Mouse (Mus musculus) skeletal muscle tissue, postnatal 0 days (tissue): ENCODE results near the gene Med26. TPM values are rescaled to one million over a fixed set of nuclear protein-coding genes. Genes with fewer than 3 reads are reported as not detected.

ENCODE experiments used
- microRNA-seq, 2 experiments: library from miRNA; unstranded; fragments of <30 nt; microRNA quantifications; one replicate each; pipeline ENCODE4; 2016
- polyA plus RNA-seq: library from polyadenylated mRNA; unstranded; fragments of >200 nt; fragmentation: Nextera tagmentation; extraction: Ambion mirVana; gene quantifications from 2 replicates; pipeline ENCODE4 v1.2.1, GENCODE M21; 2015

Med26 gene
- polyA plus RNA-seq: 7.3 and 7.8 TPM in 2 replicates

DNA sequence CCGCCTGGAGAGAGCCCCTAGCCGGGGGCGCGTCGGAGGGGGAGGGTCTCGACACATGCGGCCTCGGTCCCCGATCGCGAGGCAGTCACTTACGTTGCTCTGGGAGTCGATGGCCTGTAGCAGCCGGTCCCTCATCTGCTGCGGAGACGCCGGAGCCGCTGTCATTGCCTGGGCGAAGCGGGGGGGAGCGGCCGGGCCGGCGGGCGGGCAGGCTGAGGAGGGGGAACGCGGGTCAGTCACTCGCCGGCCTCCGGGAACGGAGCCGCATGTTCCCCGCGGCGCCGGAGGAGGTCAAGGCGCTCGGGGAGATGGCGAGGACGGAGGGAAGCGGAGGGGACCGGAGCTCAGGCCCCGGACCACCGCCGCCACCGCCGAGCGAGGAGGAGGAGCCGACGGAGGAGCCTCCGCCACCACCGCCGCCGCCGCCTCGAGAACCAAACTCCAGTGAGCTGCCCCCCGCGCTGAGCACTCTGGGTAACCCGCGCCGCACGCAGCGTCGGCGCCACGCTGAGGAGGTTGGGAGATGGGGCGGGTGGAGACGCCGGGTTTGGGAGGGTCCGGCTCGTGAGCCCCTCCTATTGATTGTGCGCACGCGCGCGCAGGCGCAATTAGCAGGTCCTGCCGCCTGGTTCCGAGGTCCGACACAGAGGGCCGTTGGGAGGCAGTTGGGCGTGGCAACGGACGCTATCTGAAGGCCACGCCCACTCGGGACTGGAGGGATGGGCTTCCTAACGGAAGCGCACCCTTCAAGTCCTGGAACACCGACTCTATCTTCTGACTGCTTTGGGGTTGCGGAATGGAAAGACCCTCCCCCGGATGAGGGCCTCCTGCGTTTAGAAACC lies at the start of gene Med26:
Gene Med26 (minus strand): TSS at position 469 of the 842 bp plus-strand sequence.

DNA sequence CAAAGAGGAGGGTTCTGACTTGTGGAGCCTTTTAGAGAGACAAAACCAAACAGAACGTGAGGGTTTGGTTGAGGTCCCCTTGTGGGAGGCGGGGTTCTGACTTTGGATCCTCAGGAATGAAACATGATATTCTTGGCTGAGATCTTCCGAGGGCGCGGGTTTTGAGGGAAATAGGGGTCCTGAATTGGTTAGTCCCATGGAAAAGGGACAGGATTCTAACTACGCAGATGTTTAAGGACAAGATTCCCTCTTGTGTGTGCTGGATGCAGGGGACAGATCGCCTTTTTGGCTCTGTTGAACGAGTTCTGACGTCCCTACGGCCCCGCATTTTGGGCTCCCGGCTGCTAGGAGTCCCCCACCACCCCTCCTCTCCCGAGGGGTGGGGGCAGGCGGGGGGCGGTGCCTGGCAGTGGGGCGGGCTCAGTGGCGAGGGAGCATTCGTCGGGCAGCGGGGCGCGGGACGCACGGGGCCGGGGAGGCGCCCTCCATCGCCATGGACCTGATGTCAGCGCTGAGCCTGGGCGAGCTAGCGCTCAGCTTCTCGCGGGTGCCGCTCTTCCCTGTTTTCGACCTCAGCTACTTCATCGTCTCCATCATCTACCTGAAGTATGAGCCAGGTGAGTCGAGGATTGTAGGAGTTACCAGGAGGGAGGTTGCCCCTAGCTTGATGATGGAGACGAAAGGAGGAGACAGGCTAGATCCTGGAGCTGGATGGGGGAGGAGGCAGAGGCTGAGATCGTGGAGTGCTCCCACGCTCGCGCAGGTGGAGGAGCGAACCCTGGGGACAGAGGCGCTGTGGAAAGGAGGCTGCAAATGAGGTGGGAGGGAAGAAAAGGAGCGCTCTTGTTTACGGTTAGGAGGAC lies 23.8 kb upstream of the Med26 start, which contains the start of gene Tmem38a:
Gene Tmem38a (plus strand): TSS at position 445 of the 863 bp plus-strand sequence.

DNA sequence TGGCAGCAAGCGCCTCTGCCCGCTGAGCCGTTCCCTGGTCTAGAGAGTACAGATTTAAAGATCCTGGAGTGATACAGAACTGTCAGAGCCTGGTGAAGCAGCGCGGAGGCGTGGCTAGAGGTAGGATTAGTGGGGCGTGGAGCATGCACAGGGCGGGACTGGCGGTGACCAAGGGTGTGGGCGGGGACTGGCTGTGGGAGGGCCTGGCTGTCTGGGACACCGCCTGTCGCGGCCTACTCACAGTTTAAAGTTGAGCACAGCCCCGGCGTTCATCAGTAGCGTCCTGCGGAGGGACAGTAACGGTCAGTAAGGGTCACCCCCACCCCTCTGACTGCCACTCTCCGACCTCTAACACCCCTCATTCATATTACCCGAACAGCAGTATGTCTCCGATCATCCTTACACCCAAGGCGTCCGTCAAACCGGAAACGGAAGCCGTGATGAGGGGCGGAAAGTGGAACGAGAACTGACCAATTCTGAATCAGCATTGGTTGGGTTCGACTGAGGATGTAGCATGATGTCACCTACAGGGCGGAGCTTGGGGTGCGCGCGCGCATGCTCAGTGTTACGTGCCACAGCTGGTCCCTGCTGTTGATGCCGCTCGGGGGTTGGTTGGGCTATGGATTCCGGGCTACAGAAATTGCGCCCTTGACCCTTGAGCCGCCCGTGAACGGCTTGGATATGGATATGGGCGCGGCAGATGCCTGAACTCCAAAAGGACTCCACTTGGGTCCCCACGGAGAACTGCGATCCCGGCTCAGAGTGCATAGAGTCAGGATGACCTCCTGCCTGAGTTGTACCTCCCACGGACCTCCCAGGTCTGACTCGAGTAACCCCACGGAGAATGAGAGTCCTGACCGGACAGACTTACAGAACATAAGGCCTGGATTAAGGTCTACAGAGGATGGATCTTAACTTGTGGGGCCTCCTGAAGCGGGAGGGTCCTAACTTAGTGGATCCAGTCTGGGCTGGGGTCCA lies 22.9 kb upstream of the Med26 start, which contains the start of gene Smim7:
Gene Smim7 (minus strand): TSS at position 456 of the 978 bp plus-strand sequence.

DNA sequence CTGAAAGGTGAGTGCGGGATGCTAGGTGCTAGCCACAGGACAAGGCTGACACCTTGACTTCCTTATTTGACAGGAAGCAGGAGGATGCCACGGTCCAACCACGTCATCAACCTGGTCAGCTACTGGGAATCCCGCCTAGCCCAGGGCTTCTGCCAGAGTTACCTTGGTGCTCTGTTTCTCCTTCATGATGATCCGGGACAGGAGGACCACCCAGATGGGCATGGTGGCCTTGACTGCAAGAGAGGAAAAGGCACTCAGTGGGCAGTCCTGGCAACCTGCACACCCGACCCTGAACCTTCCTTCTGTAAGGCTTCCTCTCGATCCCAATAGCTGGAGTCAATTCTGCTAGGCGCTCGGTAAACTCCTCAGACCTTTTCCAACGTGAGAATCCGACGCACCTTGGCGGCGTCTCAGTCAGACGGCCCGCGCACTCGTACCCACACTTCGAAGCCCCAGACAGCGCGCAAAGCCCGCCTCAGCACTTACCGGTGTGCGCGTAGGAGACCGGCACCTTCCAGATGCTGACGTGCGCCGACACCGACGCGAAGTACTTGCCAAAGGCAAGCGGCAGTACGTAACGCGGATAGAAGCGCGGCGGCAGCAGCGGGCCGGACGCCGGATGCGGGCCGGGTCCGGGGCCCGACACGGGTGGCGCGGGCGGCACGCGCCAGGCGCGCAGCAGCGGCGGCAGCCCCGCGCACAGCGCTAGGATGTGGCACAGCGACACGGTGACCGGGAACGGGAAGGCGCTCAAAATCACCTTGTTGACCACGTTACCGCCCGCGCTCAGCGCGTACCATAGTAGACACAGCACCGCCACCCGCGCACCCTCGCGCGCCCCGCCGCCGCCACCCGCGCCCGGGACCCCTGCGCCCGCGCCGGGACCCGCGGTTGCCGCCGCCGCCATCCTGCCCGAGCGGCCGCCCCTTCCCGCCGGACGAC lies 56.1 kb downstream of the Med26 start, which contains the start of gene Slc35e1:
Gene Slc35e1 (minus strand): TSS at position 935 of the 942 bp plus-strand sequence.

DNA sequence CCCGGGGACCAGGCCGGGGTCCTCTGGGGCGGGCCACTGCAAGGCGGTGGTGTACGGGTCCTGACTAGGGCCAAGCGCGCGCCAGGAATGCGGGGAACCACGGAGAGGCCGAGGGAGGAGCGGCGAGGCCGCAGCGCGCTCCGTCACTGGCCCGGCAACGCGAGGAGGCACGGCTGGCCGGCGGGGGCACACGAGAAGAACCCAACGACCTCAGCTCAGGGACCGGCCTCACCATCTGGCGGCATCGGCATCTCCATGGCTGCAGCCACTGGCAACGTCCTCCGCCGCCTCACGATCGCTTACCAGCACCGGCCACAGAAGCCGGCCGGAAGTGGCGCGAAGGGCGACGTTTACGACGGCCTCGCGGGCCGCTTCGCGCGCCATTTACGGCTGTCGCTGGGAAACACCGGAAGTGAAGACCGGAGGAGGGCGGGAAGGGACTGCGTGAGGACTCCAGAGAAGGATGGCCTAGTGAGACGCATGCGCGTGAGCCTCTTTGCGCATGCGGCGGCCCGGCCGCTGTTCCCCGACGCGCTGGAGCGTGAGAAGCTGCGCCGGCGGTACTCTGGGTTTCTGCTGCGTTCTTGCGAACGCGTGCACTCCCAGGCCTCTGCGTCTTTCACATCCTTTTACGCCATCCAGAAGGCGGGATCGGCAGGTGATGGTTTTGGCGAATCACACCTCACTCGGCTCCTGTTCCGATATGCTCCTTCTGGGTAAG lies 73.1 kb downstream of the Med26 start, which contains the start of gene Cherp:
Gene Cherp (minus strand): TSS at position 401 of the 721 bp plus-strand sequence.

Small RNAs within 50 kb of the gene (microRNA-seq; reads per million reads assigned to microRNA genes)
- 0 reads per million in 2 experiments for gene Gm28019
- gene Mir7068: 1.5 to 2.4 reads per million in 2 experiments

Other genes starting within 250 kb of the Med26 start
- 8.8 and 10.3 TPM in 2 replicates for gene Gm10282, start 243.0 kb downstream of the Med26 start, polyA plus RNA-seq
- gene Klf2, start 229.2 kb downstream of the Med26 start, polyA plus RNA-seq: 13.8 and 18.6 TPM in 2 replicates
- 20.2 and 21.3 TPM in 2 replicates for gene Eps15l1, start 126.8 kb downstream of the Med26 start, polyA plus RNA-seq
- gene Calr3, start 104.4 kb downstream of the Med26 start, polyA plus RNA-seq: 1.3 and 1.5 TPM in 2 replicates
- 5.5 and 6.5 TPM in 2 replicates for gene 1700030K09Rik, start 104.4 kb downstream of the Med26 start, polyA plus RNA-seq
- 21.5 and 22.3 TPM in 2 replicates for gene Cherp, start 73.0 kb downstream of the Med26 start, polyA plus RNA-seq
- gene Slc35e1, start 55.7 kb downstream of the Med26 start, polyA plus RNA-seq: 7.2 and 8.0 TPM in 2 replicates
- gene Smim7, start 22.8 kb upstream of the Med26 start, polyA plus RNA-seq: 120 and 125 TPM in 2 replicates
- gene Tmem38a, start 23.8 kb upstream of the Med26 start, polyA plus RNA-seq: 544 and 611 TPM in 2 replicates
- 0.16 and 0.21 TPM in 2 replicates for gene Nwd1, start 98.4 kb upstream of the Med26 start, polyA plus RNA-seq
- 135 and 136 TPM in 2 replicates for gene Sin3b, start 175.0 kb upstream of the Med26 start, polyA plus RNA-seq
- 0.69 and 1.1 TPM in 2 replicates for gene F2rl3, start 213.6 kb upstream of the Med26 start, polyA plus RNA-seq